Mouse (Mus musculus): ENCODE data around the gene 9130008F23Rik. TPM values are rescaled to one million over a fixed set of nuclear protein-coding genes. Genes with fewer than 3 reads are reported as not detected.
A peak's percentile ranks its signal among the peaks of the same experiment; 100 is the strongest.

The 9130008F23Rik gene
- polyA plus RNA-seq (2012; rRNA removed) = 2.9 and 3.7 TPM in 2 replicates

DNA sequence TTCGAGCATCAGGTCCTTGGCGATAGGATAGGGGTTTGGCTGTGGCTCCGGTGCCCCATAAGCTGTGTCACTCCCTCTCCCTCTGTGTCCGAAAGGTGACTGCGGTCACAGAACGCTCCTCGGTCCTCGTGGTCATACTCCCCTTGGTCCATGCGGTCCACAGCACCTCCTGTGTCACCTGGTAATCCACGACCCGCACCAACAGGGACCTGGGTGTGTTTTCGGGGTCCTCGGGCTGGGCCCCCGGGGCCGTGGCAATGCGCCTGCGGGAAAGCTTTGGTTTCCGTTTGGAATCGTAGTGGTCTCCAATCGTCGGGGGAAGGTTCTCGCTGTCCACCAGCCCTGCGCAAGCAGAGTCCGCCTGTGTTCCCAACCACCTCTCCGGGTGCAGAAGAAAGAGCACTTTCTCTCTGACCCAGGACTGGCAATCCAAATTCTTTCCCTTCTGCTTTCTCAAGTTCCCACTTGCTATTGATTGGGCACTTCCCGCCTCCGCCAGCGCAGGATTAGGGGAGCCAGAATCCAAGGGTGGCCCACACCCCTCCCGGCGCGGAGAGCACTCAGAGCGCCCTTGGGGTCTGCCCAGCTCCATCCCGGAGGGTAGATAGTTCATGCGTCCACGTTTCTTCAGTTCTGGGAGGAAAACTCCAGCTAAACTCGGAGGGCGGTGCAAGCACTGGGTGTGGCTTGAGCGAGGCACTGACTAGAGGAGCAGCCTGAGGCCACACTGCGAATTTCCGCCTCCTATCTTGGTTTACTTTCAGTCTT, at the start of gene 9130008F23Rik:
9130008F23Rik (minus strand) TSS at position 636 of the 768 bp plus-strand sequence.
- 1% methylated on average over 40 of the region's 40 CpGs for WGBS
- TF ChIP-seq CTCF (conservative IDR thresholded peaks at IDR 0.05; ENCODE audit: insufficient read depth, insufficient read length, low read depth, low read length) (no peak), POLR2A (IDR thresholded peaks at IDR 0.05; ENCODE audit: low read depth, low read length) (peak; percentile 19)
- peaks cover 3% of the 10 kb centered on the region; the same call in 1 of the 2 replicates for H3K4me1 ChIP-seq (ENCODE audit: control insufficient read depth, insufficient read depth, low read length)
- peak within 1 kb of the TSS; percentile 73 for H3K4me3 ChIP-seq (ENCODE audit: insufficient read depth, low read depth, low read length)
- no peaks in the 10 kb centered on the region; the same call in 1 of the 2 replicates for H3K27me3 ChIP-seq (replicated peaks; ENCODE audit: control insufficient read depth, insufficient read depth, low read length)
- peak within 1 kb of the TSS; percentile 51 for H3K27ac ChIP-seq (ENCODE audit: insufficient read depth, low read depth, low read length)
- no peaks in the 10 kb centered on the region for H3K36me3 ChIP-seq (ENCODE audit: control insufficient read depth, insufficient read depth, low read length)
- peak; percentile 63 for DNase-seq

DNA sequence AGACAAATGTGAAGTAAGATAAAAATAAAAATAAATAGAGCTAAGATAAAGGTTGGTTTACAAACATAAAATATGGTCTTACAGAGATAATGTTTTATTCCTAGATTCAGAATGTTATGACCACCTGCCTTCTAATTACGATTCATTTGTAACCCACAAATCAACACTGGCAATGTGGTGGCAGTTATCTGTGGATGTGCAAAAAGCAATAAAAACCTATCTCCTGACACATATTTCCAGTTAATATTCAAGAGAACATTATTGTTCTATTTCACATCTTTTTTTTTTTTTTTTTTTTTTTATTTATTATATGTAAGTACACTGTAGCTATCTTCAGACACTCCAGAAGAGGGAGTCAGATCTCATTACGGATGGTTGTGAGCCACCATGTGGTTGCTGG, 35.1 kb upstream of the 9130008F23Rik start:
- H3K36me3 ChIP-seq (ENCODE audit: control insufficient read depth, insufficient read depth, low read length) = no peaks in the 10 kb centered on the region
- H3K4me1 ChIP-seq (ENCODE audit: control insufficient read depth, insufficient read depth, low read length) = no peaks in the 10 kb centered on the region
- H3K4me3 ChIP-seq (ENCODE audit: insufficient read depth, low read depth, low read length) = no peak overlapping the region
- TF ChIP-seq POLR2A (IDR thresholded peaks at IDR 0.05; ENCODE audit: low read depth, low read length) (no peak), CTCF (conservative IDR thresholded peaks at IDR 0.05; ENCODE audit: insufficient read depth, insufficient read length, low read depth, low read length) (no peak)
- no peaks in the 10 kb centered on the region for H3K27me3 ChIP-seq (replicated peaks; ENCODE audit: control insufficient read depth, insufficient read depth, low read length)
- 97% methylated on average over 2 of the region's 2 CpGs for WGBS
- H3K27ac ChIP-seq (ENCODE audit: insufficient read depth, low read depth, low read length) = no peak overlapping the region
- no peak for DNase-seq

DNA sequence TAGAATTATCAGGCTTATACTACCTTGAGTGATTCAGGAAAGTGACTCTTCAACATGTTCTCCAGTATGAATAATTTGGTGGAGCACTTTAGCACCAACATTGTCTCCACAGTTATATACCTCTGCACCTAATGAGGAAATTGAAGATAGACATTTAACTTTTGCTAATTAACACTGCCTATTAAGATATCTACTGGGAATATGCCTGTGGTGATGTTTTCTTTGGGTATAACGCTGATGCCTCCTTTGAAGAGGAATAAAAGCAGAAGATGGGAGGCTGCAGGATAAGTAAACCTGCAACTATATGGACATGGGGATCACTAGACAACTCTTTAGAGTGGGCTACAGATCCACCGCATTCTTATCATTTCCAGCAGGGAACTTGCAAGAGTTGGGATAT, 33.9 kb upstream of the 9130008F23Rik start, which contains the start of gene Glyatl3:
Glyatl3 (minus strand) TSS at position 101 of the 400 bp plus-strand sequence.
- no peaks in the 10 kb centered on the region for H3K36me3 ChIP-seq (ENCODE audit: control insufficient read depth, insufficient read depth, low read length)
- H3K27me3 ChIP-seq (replicated peaks; ENCODE audit: control insufficient read depth, insufficient read depth, low read length) = no peaks in the 10 kb centered on the region
- DNase-seq = no peak
- no peak within 1 kb of the TSS for H3K4me3 ChIP-seq (ENCODE audit: insufficient read depth, low read depth, low read length)
- TF ChIP-seq POLR2A (IDR thresholded peaks at IDR 0.05; ENCODE audit: low read depth, low read length) (no peak), CTCF (conservative IDR thresholded peaks at IDR 0.05; ENCODE audit: insufficient read depth, insufficient read length, low read depth, low read length) (no peak)
- no peak within 1 kb of the TSS for H3K27ac ChIP-seq (ENCODE audit: insufficient read depth, low read depth, low read length)
- WGBS = 94% methylated on average over 2 of the region's 2 CpGs
- H3K4me1 ChIP-seq (ENCODE audit: control insufficient read depth, insufficient read depth, low read length) = no peaks in the 10 kb centered on the region

DNA sequence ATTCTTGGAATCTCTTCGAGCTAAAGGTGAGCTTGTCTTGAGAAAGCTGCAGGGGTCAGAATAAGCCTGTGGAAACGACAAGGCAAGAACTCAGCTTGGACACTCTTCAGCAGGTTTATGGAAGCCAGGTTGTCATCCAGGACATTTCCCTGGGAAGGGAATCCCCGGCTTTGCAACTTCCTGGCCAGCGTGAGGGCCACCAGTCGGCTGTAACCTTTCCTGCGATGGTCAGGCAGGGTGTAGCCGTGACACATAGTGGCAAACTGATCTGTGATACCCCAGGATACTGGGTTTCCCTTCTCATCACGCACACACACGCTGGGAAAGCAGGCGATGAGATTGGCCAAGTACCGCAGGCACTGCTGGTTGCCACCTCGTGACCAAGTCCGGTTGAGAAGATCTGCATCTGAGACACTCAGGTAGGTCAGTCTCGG, 24.4 kb upstream of the 9130008F23Rik start:
- no peaks in the 10 kb centered on the region for H3K36me3 ChIP-seq (ENCODE audit: control insufficient read depth, insufficient read depth, low read length)
- no peaks in the 10 kb centered on the region for H3K4me1 ChIP-seq (ENCODE audit: control insufficient read depth, insufficient read depth, low read length)
- H3K27ac ChIP-seq (ENCODE audit: insufficient read depth, low read depth, low read length) = no peak overlapping the region
- 6% methylated on average over 14 of the region's 14 CpGs for WGBS
- no peak for DNase-seq
- H3K27me3 ChIP-seq (replicated peaks; ENCODE audit: control insufficient read depth, insufficient read depth, low read length) = no peaks in the 10 kb centered on the region
- TF ChIP-seq CTCF (conservative IDR thresholded peaks at IDR 0.05; ENCODE audit: insufficient read depth, insufficient read length, low read depth, low read length) = no peak
- TF ChIP-seq POLR2A (IDR thresholded peaks at IDR 0.05; ENCODE audit: low read depth, low read length) = no peak
- peak overlapping the region; percentile 20; the same call in 1 of the 2 replicates for H3K4me3 ChIP-seq (ENCODE audit: insufficient read depth, low read depth, low read length)

DNA sequence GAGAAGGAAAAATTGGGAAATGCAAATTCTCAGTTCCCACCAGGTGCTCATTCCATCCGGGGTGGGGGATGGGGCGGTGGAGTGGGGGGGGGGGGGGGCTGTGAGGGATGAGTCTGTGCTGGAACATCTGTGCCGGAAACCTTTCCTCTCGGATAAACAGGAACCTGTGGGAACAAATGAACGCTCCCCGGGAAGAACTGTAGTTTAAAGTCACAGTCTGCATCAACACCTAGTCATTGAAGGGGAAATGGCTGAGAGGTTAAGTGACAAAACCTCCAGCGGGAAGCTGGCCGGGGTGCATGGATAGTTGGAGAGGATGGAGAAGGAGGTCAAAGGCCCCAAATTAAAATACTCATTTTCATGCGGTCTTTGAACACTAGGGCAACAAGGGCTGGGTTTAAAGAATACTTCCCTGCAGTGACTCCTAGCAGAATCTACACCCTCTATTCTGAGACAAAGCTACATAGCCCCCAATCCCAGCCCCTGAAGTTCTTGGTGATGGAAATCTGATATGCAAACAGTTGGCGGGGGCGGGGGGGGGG, 23.8 kb upstream of the 9130008F23Rik start:
- no peak overlapping the region for H3K4me3 ChIP-seq (ENCODE audit: insufficient read depth, low read depth, low read length)
- no peak overlapping the region for H3K27ac ChIP-seq (ENCODE audit: insufficient read depth, low read depth, low read length)
- no peak for TF ChIP-seq POLR2A (IDR thresholded peaks at IDR 0.05; ENCODE audit: low read depth, low read length)
- TF ChIP-seq CTCF (conservative IDR thresholded peaks at IDR 0.05; ENCODE audit: insufficient read depth, insufficient read length, low read depth, low read length) = no peak
- H3K27me3 ChIP-seq (replicated peaks; ENCODE audit: control insufficient read depth, insufficient read depth, low read length) = no peaks in the 10 kb centered on the region
- H3K4me1 ChIP-seq (ENCODE audit: control insufficient read depth, insufficient read depth, low read length) = no peaks in the 10 kb centered on the region
- WGBS = 10% methylated on average over 11 of the region's 11 CpGs
- no peaks in the 10 kb centered on the region for H3K36me3 ChIP-seq (ENCODE audit: control insufficient read depth, insufficient read depth, low read length)
- DNase-seq = no peak

DNA sequence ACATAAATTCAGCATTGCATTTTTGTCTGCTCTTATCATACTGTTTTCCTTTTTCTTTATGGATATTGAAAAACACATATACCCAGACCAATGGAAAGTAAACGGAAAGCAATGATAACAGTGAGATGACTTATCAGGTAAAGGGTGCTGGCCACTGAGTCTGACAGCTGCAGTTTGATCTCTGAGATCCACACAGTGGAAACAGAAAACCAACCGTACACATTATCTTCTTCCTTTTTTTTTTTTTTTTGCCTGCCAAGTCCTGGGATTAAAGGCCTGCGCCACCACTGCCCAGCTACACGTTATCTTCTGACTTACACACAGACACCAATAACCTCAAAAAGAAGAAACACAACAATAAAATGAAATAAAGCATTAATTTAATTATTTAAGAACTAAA, 23.0 kb upstream of the 9130008F23Rik start:
- no peaks in the 10 kb centered on the region for H3K4me1 ChIP-seq (ENCODE audit: control insufficient read depth, insufficient read depth, low read length)
- H3K27me3 ChIP-seq (replicated peaks; ENCODE audit: control insufficient read depth, insufficient read depth, low read length) = no peaks in the 10 kb centered on the region
- H3K4me3 ChIP-seq (ENCODE audit: insufficient read depth, low read depth, low read length) = no peak overlapping the region
- TF ChIP-seq CTCF (conservative IDR thresholded peaks at IDR 0.05; ENCODE audit: insufficient read depth, insufficient read length, low read depth, low read length) (no peak), POLR2A (IDR thresholded peaks at IDR 0.05; ENCODE audit: low read depth, low read length) (no peak)
- DNase-seq = no peak
- WGBS = 74% methylated on average over 4 of the region's 4 CpGs
- H3K27ac ChIP-seq (ENCODE audit: insufficient read depth, low read depth, low read length) = no peak overlapping the region
- H3K36me3 ChIP-seq (ENCODE audit: control insufficient read depth, insufficient read depth, low read length) = no peaks in the 10 kb centered on the region

DNA sequence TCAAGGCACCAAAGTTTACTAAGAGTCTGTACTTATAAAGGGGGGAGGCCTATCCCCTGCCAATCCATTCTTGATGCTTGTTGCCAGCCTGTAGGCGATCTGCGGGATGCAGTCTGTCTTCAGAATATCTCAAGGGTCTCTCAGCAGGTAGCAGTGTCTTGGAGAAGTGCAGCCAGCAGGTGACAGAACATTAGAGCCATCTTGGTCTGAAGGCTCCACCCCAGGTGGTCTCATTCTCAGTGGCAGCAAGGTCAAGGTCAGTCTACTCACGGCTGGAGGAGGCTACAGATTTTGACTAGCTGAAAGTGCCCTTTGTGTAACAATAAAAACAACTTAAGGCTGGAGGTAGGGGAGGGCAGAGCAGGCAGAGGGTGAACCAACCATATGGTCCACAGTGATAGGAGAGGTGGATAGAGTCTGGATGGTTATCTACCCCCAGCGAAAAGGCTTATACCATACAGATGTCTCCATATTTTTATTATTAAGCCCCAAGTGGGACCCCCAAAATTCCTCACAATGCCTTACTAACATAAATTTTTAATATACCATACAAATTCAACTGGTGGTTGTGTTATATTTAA, 19.5 kb upstream of the 9130008F23Rik start:
- no peak overlapping the region for H3K27ac ChIP-seq (ENCODE audit: insufficient read depth, low read depth, low read length)
- WGBS = 56% methylated on average over 4 of the region's 4 CpGs

More for the DNA sequence above, 19.5 kb upstream of the 9130008F23Rik start:
- H3K36me3 ChIP-seq (ENCODE audit: control insufficient read depth, insufficient read depth, low read length) = no peaks in the 10 kb centered on the region
- no peaks in the 10 kb centered on the region for H3K4me1 ChIP-seq (ENCODE audit: control insufficient read depth, insufficient read depth, low read length)
- TF ChIP-seq CTCF (conservative IDR thresholded peaks at IDR 0.05; ENCODE audit: insufficient read depth, insufficient read length, low read depth, low read length) = no peak
- TF ChIP-seq POLR2A (IDR thresholded peaks at IDR 0.05; ENCODE audit: low read depth, low read length) = no peak
- no peak overlapping the region for H3K4me3 ChIP-seq (ENCODE audit: insufficient read depth, low read depth, low read length)
- H3K27me3 ChIP-seq (replicated peaks; ENCODE audit: control insufficient read depth, insufficient read depth, low read length) = no peaks in the 10 kb centered on the region
- DNase-seq = no peak
